ENCODE assay signal across 8 mouse cellular contexts in the genomic region with DNA sequence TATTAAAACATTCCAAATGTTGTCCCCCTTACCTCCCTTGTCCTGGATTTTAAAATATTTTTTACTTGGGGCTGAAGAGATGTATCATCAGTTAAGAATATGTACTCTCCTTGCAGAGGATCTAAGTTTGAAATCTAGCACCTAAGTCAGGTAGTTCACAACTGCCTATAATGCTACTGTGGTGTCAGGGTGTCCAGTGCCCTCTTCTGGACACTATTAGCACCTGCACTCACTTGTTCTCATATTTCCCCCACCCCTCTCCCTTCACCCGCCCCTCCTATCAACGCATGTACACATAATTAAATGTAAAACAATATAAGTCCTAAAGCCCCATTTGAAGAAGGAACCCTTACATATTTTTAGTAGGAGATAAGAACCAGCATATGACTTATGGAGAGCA. TPM values are rescaled to one million over a fixed set of nuclear protein-coding genes. Genes with fewer than 3 reads are reported as not detected.
DNase-seq lines count a peak whose midpoint lies in the region.

No protein-coding gene starts in this region.

- H3K27me3 ChIP-seq in embryonic facial prominence, embryonic 10.5 days (replicated peaks; ENCODE audit: low read depth, poor library complexity, severe bottlenecking): no peaks in the 10 kb centered on the region

- no peaks in the 10 kb centered on the region for H3K36me3 ChIP-seq in embryonic facial prominence, embryonic 10.5 days (replicated peaks)

- H3K4me1 ChIP-seq in embryonic facial prominence, embryonic 10.5 days: no peaks in the 10 kb centered on the region

- 32% methylated on average over 2 of the region's 2 CpGs for WGBS in embryonic facial prominence, embryonic 10.5 days

- no peaks in the 10 kb centered on the region for H3K9me3 ChIP-seq in embryonic facial prominence, embryonic 10.5 days

- intact Hi-C loops in left cerebral cortex, postnatal 4 days (cut with DNase I): no loop called here
- intact Hi-C loops in left cerebral cortex, postnatal 14 days (cut with DNase I): no loop called here

- peak; percentile 7 for DNase-seq in left cerebral cortex, postnatal 4 days
- no peak for DNase-seq in left cerebral cortex, adult 18-20 months (ENCODE audit: low spot score in 2 of 2)
- DNase-seq in MN1 (ENCODE audit: low spot score): peak; percentile 24
- DNase-seq in embryonic facial prominence, embryonic 10.5 days (ENCODE audit: low spot score): peak; percentile 16
- peak; percentile 34 for DNase-seq in retina, embryonic 14.5 days (ENCODE audit: low spot score)
- no peak for DNase-seq in spleen, adult 12 weeks (ENCODE audit: low spot score)
- no peak for DNase-seq in cerebellum, adult 11 months
- no peak for DNase-seq in left cerebral cortex, postnatal 14 days (ENCODE audit: low spot score in 2 of 2)

- no peak overlapping the region for H3K4me3 ChIP-seq in embryonic facial prominence, embryonic 10.5 days

- no peak overlapping the region for H3K27ac ChIP-seq in embryonic facial prominence, embryonic 10.5 days (replicated peaks)

RNA-seq across cellular contexts. Expression of a gene that starts 8.3 kb away (rescaled TPM):
- total RNA-seq in left cerebral cortex, postnatal 4 days (2021): 10 to 100 TPM; 37.8 to 40.1 TPM
- 10 to 100 TPM; 69.5 to 85.5 TPM for total RNA-seq in left cerebral cortex, adult 18-20 months (2021)
- 31.2 and 31.5 TPM in 2 replicates for polyA plus RNA-seq in embryonic facial prominence, embryonic 10.5 days (2016; fragmentation: Nextera tagmentation; extraction: Ambion mirVana)
- total RNA-seq in left cerebral cortex, postnatal 14 days (2021): 10 to 100 TPM; 50.4 to 53.1 TPM

RNA-seq across cellular contexts. Expression of a gene that starts 29.9 kb away (rescaled TPM):
- 10 to 100 TPM; 23.1 to 24.1 TPM for total RNA-seq in left cerebral cortex, postnatal 4 days (2021)
- 10 to 100 TPM; 17.0 to 19.5 TPM for total RNA-seq in left cerebral cortex, adult 18-20 months (2021)
- 222 and 227 TPM in 2 replicates for polyA plus RNA-seq in embryonic facial prominence, embryonic 10.5 days (2016; fragmentation: Nextera tagmentation; extraction: Ambion mirVana)
- 10 to 100 TPM; 19.3 to 20.0 TPM for total RNA-seq in left cerebral cortex, postnatal 14 days (2021)

RNA-seq across cellular contexts. Expression of a gene that starts 30.2 kb away (rescaled TPM):
- 1 to 10 TPM; 3.2 to 3.6 TPM for total RNA-seq in left cerebral cortex, postnatal 4 days (2021)
- under 1 TPM; 0.14 to 0.33 TPM for total RNA-seq in left cerebral cortex, adult 18-20 months (2021)
- 59.2 and 59.4 TPM in 2 replicates for polyA plus RNA-seq in embryonic facial prominence, embryonic 10.5 days (2016; fragmentation: Nextera tagmentation; extraction: Ambion mirVana)
- total RNA-seq in left cerebral cortex, postnatal 14 days (2021): 1 to 10 TPM; 1.1 to 1.7 TPM

Comparison
In these comparisons a context has a peak if more than half of its experiments do, and no peak if none do; other contexts are left out.
1. DNase-seq: peak in left cerebral cortex, postnatal 4 days (single experiment), MN1 (single experiment), embryonic facial prominence, embryonic 10.5 days (single experiment) and retina, embryonic 14.5 days (single experiment); none in left cerebral cortex, adult 18-20 months (0 of 2), spleen, adult 12 weeks (single experiment), cerebellum, adult 11 months (single experiment) and left cerebral cortex, postnatal 14 days (0 of 2).